Mouse (Mus musculus): ENCODE results near the gene Nudt2. TPM values are rescaled to one million over a fixed set of nuclear protein-coding genes. Genes with fewer than 3 reads are reported as not detected.

Nudt2 gene
- polyA plus RNA-seq (2017; shearing (Covaris generic)) = 5.1 TPM

DNA sequence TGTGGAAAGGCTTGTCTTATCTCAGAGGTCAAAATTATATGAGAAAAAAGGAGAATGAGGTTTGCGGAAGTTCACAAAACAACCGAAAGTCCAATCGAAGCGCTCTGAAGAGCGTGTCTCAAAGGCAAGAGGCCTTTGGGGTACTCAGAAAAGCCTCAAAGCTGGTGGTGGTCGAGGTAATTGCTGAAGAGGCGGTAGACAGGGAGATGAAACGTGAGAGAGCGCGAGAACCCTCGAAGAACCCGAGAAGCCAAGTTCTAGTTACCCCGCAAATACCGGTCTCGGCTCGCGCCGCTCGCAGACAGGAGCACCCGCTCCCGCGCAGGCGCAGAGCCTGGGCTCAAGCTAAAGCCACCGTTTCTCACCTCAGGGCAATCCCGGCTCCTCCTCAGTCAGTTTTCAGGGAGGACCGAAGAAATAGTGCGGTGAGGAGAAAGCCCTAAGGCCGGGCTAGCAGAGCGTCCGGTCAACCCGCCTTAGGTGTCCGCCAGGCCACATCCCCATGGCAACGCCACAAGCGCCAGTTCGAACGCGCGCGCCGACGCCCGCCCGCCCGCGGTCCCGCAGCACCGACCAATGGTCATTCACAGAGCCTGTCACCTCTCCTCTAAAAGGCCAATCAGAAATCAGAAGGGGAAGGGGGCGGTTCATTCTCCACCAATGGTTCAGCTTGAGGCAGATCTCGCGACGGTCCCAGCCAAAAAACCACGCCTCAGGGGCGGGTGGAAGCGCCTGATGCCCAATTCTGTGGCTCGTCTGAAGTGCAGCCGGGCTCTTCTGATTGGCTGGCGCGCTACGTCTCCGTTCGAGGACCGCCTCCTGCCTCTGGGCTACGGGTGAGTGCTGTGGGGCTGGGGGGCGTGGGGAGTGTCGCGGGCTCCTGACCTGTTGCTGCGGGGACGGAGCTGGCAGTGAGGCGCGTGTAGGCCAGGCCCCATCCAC is at the start of gene Nudt2, which contains the start of gene Kif24:
Gene Nudt2, plus strand, starts transcription at position 807 of the 942 bp plus-strand sequence.
Gene Kif24, minus strand, starts transcription at position 543 of the 942 bp plus-strand sequence.

GRCm38 (mm10) chr4:41502986-41503412 is 38.0 kb downstream of the Nudt2 start, which contains the start of gene AI464131:
AI464131 (minus strand) TSS chr4:41503076.

GRCm38 (mm10) chr4:41517233-41517632 is 52.3 kb downstream of the Nudt2 start, which contains the start of gene 1110017D15Rik:
1110017D15Rik (minus strand) TSS chr4:41517333.

Other genes with a start within 250 kb of the Nudt2 start
- 64.7 TPM for gene Ubap2, start 190.0 kb upstream of the Nudt2 start, polyA plus RNA-seq (2017; shearing (Covaris generic))
- gene Dcaf12, start 150.3 kb upstream of the Nudt2 start, polyA plus RNA-seq (2017; shearing (Covaris generic)) = 66.8 TPM
- 120 TPM for gene Ubap1, start 116.2 kb upstream of the Nudt2 start, polyA plus RNA-seq (2017; shearing (Covaris generic))
- gene Kif24, start 264 bp upstream of the Nudt2 start, polyA plus RNA-seq (2017; shearing (Covaris generic)) = 0.69 TPM
- 0.48 TPM for gene AI464131, start 37.9 kb downstream of the Nudt2 start, polyA plus RNA-seq (2017; shearing (Covaris generic))
- not detected for gene 1110017D15Rik, start 52.2 kb downstream of the Nudt2 start, polyA plus RNA-seq (2017; shearing (Covaris generic))
- 5.5 TPM for gene Fam219a, start 104.4 kb downstream of the Nudt2 start, polyA plus RNA-seq (2017; shearing (Covaris generic))
- gene Dnaic1, start 104.6 kb downstream of the Nudt2 start, polyA plus RNA-seq (2017; shearing (Covaris generic)) = not detected
- gene Enho, start 175.2 kb downstream of the Nudt2 start, polyA plus RNA-seq (2017; shearing (Covaris generic)) = 0.80 TPM
- not detected for gene Cntfr, start 231.9 kb downstream of the Nudt2 start, polyA plus RNA-seq (2017; shearing (Covaris generic))
- gene Il11ra1, start 234.8 kb downstream of the Nudt2 start, polyA plus RNA-seq (2017; shearing (Covaris generic)) = 6.0 TPM
- gene Rpp25l, start 248.4 kb downstream of the Nudt2 start, polyA plus RNA-seq (2017; shearing (Covaris generic)) = 22.3 TPM